Mouse (Mus musculus) heart, embryonic 10.5 days (tissue): Measurements from ENCODE around the gene Inhbe. TPM values are rescaled to one million over a fixed set of nuclear protein-coding genes. Genes with fewer than 3 reads are reported as not detected.

Experiments
- DNase-seq: peaks from one replicate; pipeline ENCODE4 v3.0.0-alpha.2; 2017; ENCODE audit warnings: low spot score
- H3K27ac ChIP-seq: fragments of 300-500 bp; sonication (generic); 2 replicates; pipeline ENCODE4 v1.5.1; 2016; ENCODE audit warnings: mild to moderate bottlenecking
- H3K27me3 ChIP-seq: fragments of 300-500 bp; sonication (generic); 2 replicates; pipeline ENCODE4 v1.6.1; 2016; ENCODE audit warnings: mild to moderate bottlenecking; ENCODE audit not compliant: poor library complexity, insufficient read depth, severe bottlenecking
- H3K36me3 ChIP-seq: fragments of 300-500 bp; sonication (generic); 2 replicates; pipeline ENCODE4 v1.6.1; 2016; ENCODE audit warnings: mild to moderate bottlenecking, moderate library complexity
- H3K4me1 ChIP-seq: fragments of 300-500 bp; sonication (generic); 2 replicates; pipeline ENCODE4 v1.6.1; 2016; ENCODE audit warnings: mild to moderate bottlenecking
- H3K4me3 ChIP-seq: fragments of 300-500 bp; sonication (generic); 2 replicates; pipeline ENCODE4 v1.5.1; 2016; ENCODE audit warnings: mild to moderate bottlenecking, moderate library complexity
- H3K9me3 ChIP-seq: fragments of 300-500 bp; sonication (generic); 2 replicates; pipeline ENCODE4 v1.6.1; 2016; ENCODE audit warnings: mild to moderate bottlenecking, moderate library complexity
- WGBS: fragments of 180-500 bp; shearing (Covaris S2); methylation state at CpG from one replicate; pipeline ENCODE4 v1.1.7; 2016; 5-methylcytosine and 5-hydroxymethylcytosine counted together
- polyA plus RNA-seq: library from polyadenylated mRNA; unstranded; fragments of >200 nt; fragmentation: Nextera tagmentation; extraction: Ambion mirVana; gene quantifications from 2 replicates; pipeline ENCODE4 v1.2.1, GENCODE M21; 2016

Inhbe gene
- polyA plus RNA-seq, 1 experiment from 2014 or later = not detected

DNA sequence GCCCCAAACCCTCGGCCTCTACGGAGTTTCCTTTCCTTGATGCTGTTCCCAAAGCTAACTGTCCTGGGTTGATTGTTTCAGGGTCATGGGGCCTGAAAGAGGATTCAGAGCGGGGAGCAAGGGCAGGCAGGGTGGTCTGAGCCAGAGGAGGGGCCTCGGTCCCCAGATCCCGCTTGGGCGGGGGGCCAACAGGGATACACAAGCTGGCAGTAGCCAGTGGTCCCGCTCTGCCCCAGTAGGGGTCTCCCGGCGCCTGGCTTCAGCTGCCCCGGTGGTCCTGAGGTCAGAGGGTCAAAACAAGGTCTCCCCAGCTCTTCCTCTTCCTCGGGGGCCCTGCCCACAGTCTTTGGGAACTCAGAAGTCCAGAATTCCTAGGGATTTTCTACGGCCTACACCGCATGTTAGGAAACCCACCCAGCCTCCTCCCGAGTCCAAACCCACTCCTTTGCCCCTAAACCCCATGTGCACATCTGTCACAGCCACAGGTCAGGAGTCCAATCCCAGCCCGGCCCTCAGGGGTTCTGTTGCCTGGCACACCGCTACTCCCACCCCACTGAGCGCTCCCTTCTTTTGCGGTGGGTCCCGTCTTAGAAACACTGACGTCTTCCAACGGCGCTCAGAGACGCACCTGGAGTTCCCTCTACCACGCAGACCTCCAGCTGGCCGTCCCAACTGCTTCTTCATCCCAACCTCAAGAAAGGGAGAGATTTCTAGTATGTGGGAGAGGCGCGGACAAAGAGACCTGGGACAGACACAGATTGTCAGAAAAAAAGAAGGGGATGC is 13.4 kb downstream of the Inhbe start:
- H3K27me3 ChIP-seq = peaks cover 46% of the 10 kb centered on the region
- WGBS = 1% methylated on average over 27 of the region's 27 CpGs

DNA sequence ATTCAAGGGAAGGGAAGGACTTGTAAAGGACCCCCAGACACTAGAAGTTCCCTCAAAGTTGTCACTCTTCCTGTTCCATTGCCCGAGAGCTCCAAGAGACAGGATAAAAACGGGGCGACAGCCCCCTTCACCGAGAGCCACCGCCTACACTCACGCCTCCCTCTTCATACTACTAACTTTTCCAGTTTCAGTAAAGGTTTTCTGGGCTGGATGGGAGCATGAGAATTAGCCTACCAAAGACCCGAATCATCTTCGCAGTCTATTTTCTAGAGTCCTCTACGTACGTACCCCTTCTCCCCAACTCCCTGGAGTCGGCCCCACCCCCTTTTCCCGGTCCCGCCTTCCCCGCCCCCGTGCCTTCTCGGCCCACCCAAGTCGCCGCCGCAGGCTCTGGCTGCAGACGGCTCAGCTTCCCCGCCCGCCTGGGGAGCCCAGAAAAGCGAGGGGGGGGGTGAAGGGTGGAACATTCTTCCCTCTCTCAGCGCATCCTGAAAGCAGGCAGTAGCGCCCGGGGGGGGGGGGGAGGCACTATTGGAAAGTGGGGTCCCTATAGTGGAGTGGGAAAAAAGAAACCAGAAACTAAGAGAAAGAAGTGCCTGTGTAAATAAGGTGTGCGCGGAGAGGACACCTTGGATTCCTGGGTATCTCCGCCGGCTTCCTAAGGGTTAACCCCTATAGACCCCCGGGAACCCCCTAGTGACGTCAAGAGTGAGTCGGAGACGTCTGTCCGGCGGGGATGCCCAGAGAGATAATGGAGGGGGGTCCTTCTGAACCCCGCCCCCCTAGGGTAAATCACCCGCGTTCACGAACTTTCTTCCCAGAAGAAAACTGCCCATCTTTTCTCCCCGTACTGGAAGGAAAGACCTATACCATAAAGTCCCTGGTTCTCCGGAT is 14.3 kb downstream of the Inhbe start:
- Histone ChIP-seq H3K36me3 (no peaks in the 10 kb centered on the region), H3K9me3 (no peaks in the 10 kb centered on the region), H3K4me1 (peaks cover 37% of the 10 kb centered on the region), H3K4me3 (peak overlapping the region; percentile 65), H3K27ac (peak overlapping the region; percentile 79), H3K27me3 (peaks cover 46% of the 10 kb centered on the region)
- under 1% methylated on average over 41 of the region's 42 CpGs for WGBS
- DNase-seq = no peak

More for the DNA sequence above, 13.4 kb downstream of the Inhbe start:
- peaks cover 37% of the 10 kb centered on the region for H3K4me1 ChIP-seq
- no peaks in the 10 kb centered on the region for H3K36me3 ChIP-seq
- H3K9me3 ChIP-seq = no peaks in the 10 kb centered on the region
- DNase-seq = no peak
- peak overlapping the region; percentile 79 for H3K27ac ChIP-seq
- H3K4me3 ChIP-seq = peak overlapping the region; percentile 65

DNA sequence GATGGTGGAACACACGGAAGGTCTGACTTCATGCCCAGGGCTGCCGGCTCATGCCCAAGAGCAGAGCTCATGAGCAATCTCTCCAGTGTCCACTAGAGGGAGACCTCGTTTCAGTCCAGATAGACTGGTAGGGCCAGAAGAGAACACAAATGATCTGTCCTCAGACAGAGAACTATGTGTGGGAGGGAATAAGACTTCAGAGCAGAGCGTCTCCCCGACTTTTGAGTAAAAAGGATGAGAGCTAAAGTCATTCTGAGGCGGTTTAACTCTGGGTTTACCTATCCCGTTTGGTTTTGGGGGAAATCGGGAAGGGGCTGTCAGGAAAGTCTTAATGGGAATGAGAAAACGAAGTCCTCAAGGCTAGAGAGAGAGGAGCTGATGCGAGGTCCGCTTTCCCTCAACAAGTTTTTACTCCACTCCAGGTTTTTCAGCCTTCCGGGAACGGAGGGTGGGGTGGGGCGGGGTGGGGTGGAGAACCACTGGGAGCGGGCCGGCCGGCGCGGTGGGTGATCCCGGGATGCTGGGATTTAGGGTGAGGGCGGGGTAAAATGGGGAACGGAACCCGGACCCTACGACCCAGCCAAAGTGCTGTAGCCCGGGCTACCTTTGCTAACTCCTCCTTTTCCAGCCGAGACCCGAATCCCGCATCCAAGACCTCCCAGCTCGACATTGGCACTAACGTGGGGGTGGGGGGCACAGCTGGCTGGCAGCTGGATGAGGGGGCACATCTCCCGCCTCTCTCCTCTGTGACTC is 15.1 kb downstream of the Inhbe start:
- peaks cover 37% of the 10 kb centered on the region for H3K4me1 ChIP-seq
- 0 out of 2 replicates have a peak, but pooled peaks cover 1% of the 10 kb centered on the region for H3K36me3 ChIP-seq
- H3K27ac ChIP-seq = peak overlapping the region; percentile 79
- no peaks in the 10 kb centered on the region for H3K9me3 ChIP-seq
- peak; percentile 90 for DNase-seq
- H3K27me3 ChIP-seq = peaks cover 46% of the 10 kb centered on the region
- WGBS = under 1% methylated on average over 31 of the region's 31 CpGs
- peak overlapping the region; percentile 65 for H3K4me3 ChIP-seq

DNA sequence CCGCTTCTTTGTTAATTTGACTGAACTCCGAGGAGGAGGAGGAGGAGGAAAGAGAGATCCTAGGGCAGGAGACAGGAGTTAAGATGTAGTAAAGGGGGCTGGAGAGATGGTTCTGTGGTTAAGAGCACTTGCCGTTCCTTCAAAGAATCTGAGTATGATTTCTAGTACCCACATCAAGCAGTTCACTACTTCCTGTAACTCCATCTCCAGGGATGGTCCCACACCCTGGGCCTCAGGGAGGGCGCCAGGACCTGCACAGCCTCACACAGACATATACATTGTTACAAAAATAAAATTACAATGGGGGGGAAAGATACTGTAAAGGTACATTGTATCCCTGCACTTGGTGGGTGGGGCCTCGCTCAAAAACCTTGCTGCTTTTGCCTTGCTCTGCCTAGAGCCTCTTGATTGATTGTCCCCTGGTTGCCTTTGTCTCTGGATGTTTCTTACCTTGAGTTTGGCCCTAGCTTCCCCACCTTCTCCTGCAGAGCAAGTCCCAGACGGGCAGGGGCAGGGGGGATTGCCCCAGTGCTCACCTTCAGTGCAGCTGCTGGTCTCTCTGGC is 16.6 kb downstream of the Inhbe start:
- Histone ChIP-seq H3K4me3 (no peak overlapping the region), H3K27me3 (peaks cover 46% of the 10 kb centered on the region), H3K4me1 (peaks cover 38% of the 10 kb centered on the region), H3K9me3 (no peaks in the 10 kb centered on the region), H3K36me3 (0 out of 2 replicates have a peak, but pooled peaks cover 8% of the 10 kb centered on the region), H3K27ac (no peak overlapping the region)
- WGBS = 80% methylated on average over 6 of the region's 6 CpGs
- no peak for DNase-seq

DNA sequence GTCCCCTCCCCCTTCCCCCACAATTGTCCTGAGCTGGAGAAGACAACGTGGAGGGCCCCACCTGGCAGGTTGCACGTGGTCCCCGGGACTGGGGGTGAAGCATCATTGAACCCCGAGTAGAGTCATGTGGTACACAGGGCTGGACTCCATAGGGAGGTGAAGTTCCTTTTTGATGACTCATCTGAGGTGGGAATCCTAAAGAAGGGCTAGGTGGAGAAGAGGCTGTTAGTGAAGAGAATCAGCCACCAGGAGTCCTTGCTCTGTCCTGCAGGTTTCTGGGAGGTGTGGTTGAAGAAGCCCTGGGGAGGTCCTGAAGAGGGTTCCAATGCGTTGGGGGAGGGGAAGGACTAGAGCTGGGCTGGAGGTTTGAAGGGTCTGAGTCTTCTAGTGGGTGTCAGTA is 17.3 kb downstream of the Inhbe start:
- DNase-seq = no peak
- peaks cover 36% of the 10 kb centered on the region for H3K4me1 ChIP-seq
- 62% methylated on average over 5 of the region's 5 CpGs for WGBS
- H3K27ac ChIP-seq = no peak overlapping the region; the same call in 1 of the 2 replicates
- H3K27me3 ChIP-seq = peaks cover 52% of the 10 kb centered on the region
- H3K4me3 ChIP-seq = no peak overlapping the region
- H3K9me3 ChIP-seq = no peaks in the 10 kb centered on the region
- H3K36me3 ChIP-seq = 0 out of 2 replicates have a peak, but pooled peaks cover 8% of the 10 kb centered on the region

DNA sequence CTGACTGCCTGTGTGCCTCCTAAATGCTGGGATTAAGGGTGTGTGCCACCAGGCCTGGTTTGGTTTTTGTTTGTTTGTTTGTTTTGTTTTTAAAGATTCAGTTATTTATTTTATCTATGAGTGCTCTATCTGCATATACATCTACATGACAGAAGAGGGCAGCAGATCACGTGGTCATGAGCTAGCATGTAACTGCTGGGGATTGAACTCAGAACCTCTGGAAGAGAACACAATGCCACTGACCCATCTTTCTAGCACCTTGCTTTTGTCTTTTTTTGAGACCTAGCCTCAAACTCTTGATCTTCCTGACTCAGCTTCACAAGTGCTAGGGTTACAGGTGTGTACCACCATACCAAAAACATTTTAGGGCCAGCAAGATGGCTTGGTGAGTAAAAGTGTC is 18.9 kb downstream of the Inhbe start:
- H3K36me3 ChIP-seq = 0 out of 2 replicates have a peak, but pooled peaks cover 8% of the 10 kb centered on the region
- no peak overlapping the region for H3K4me3 ChIP-seq
- no peak overlapping the region for H3K27ac ChIP-seq
- peaks cover 19% of the 10 kb centered on the region for H3K4me1 ChIP-seq
- no peak for DNase-seq
- H3K27me3 ChIP-seq = peaks cover 54% of the 10 kb centered on the region
- no peaks in the 10 kb centered on the region for H3K9me3 ChIP-seq
- 79% methylated on average over 1 of the region's 1 CpGs for WGBS

DNA sequence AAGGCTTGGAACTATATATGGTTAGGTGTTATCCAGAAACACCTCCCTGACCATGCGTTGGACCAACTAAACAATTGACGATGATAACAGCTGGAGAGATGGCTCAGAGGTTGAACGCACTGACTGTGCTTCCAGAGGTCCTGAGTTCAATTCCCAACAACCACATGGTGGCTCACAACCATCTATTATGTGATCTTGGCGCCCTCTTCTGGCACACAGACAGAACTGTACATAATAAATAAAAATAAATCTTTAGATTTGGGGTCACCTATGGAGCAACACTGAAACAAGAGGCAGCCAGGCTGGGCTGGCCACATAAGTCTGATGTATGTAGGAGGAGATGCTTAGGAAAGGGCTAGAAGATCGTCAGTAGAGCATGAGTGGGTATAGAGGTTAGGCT is 21.1 kb downstream of the Inhbe start:
- H3K9me3 ChIP-seq = no peaks in the 10 kb centered on the region
- no peak overlapping the region for H3K4me3 ChIP-seq
- 54% methylated on average over 5 of the region's 5 CpGs for WGBS
- no peak overlapping the region for H3K27ac ChIP-seq
- H3K4me1 ChIP-seq = peaks cover 5% of the 10 kb centered on the region
- no peak for DNase-seq
- H3K36me3 ChIP-seq = 0 out of 2 replicates have a peak, but pooled peaks cover 8% of the 10 kb centered on the region
- peaks cover 63% of the 10 kb centered on the region for H3K27me3 ChIP-seq

DNA sequence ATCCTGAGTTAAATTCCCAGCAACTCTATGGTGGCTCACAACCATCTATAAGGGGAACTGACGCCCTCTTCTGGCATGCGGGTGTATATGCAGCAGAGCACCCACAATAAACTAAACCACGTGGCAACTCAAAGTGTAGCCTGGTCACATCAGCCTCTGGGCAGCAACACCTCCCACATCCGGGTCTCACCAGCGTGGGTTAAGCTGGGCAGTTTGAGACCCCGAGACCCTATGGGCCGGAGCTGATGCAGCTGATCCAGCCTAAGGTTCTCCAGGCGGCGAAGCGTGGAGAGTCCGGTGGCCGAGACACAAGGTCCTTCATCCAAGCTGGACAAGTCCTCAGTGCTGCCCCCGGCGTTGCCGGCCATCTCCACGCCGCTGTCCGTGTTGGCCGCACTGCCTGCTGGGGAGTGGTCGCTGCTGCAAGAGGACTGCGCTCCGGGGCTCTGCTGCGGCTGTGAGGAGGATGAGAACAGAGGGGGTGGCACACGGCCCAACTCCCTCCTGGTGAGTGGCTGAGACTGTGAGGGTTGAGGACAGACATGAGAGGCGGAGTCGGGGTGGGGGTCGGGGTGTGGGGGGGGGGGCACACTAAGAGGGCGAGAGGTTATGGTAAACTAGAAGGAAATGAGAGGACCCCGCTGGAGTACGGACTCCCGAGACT is 21.9 kb downstream of the Inhbe start:
- Histone ChIP-seq H3K27me3 (peaks cover 63% of the 10 kb centered on the region), H3K4me3 (peak overlapping the region; percentile 50), H3K36me3 (0 out of 2 replicates have a peak, but pooled peaks cover 8% of the 10 kb centered on the region), H3K9me3 (no peaks in the 10 kb centered on the region), H3K27ac (peak overlapping the region; percentile 59; the same call in 1 of the 2 replicates), H3K4me1 (peaks cover 5% of the 10 kb centered on the region)
- WGBS = 32% methylated on average over 31 of the region's 31 CpGs
- DNase-seq = no peak

DNA sequence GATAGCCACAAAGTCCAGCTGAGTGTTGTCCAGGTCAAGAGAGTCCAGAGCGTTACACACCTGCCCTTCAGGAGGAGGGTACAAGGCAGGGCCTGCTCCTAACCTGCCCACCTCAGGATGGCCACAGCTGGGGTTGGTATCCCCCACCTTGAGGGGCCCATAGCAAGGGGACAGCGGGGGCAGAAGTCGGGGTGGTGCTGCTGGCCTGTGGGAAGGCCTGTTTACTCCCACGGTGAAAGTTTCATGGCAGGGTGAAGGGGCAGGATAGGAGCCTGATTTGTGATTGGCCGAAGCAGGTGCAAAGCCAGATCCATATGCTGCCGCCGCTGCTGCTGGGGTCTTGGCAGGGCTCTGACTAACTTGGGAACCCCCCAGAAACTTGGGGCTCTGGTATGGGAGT is 24.0 kb downstream of the Inhbe start:
- DNase-seq = no peak
- H3K27me3 ChIP-seq = peaks cover 74% of the 10 kb centered on the region
- peaks cover 23% of the 10 kb centered on the region for H3K4me1 ChIP-seq
- 0 out of 2 replicates have a peak, but pooled peaks cover 8% of the 10 kb centered on the region for H3K36me3 ChIP-seq
- H3K27ac ChIP-seq = no peak overlapping the region
- 69% methylated on average over 7 of the region's 7 CpGs for WGBS
- no peaks in the 10 kb centered on the region for H3K9me3 ChIP-seq
- H3K4me3 ChIP-seq = no peak overlapping the region

DNA sequence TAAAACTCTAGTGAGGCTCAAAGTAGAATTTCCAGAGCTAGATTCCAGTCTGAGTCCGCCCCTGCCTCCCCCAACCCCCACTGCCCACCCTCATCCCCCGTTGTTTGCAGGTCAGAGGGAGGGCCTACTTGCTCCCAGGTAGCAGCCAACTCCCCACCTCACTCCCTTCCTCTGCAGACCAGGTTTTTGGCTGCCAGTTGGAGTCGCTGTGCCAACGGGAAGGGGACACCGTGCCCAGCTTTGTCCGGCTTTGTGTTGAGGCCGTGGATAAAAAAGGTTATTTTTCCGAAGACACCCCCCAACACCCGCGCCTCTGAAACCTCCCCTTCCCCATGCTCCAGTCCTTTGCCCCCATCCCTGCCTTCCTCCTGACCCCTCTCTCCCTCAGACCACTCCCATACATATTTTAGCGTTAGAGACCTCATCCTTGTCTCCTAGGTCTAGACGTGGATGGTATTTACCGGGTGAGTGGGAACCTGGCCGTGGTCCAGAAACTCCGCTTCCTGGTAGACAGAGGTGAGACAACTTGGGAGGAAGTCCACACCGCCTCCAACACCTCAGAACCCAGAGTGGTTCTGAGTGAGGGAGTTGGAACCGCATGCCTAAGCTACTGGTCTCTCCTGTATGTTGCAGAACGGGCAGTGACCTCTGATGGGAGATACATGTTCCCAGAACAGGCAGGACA is 26.6 kb downstream of the Inhbe start:
- H3K4me3 ChIP-seq = no peak overlapping the region
- no peaks in the 10 kb centered on the region for H3K9me3 ChIP-seq
- 43% methylated on average over 18 of the region's 18 CpGs for WGBS
- H3K36me3 ChIP-seq = no peaks in the 10 kb centered on the region
- H3K27ac ChIP-seq = no peak overlapping the region
- H3K27me3 ChIP-seq = peaks cover 100% of the 10 kb centered on the region
- DNase-seq = no peak
- peaks cover 28% of the 10 kb centered on the region for H3K4me1 ChIP-seq

DNA sequence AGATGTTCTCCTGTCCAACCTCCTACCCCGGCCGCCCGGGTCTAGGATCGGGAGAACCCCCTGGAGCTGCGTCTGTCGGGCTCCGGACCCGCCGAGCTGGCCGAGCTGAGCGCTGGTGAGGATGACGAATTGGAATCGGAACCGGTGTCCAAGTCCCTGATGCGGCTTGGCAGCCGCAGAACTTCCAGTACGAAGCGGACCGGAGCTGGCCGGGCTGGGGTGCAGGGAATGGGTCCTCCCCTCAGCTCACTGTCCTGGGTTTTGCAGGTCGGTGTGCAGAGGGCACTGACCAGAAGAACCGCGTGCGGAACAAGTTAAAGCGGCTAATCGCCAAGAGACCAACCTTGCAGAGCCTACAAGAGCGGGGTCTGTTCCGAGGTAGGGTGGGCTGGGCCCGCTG is 27.4 kb downstream of the Inhbe start:
- WGBS = 4% methylated on average over 29 of the region's 29 CpGs

More for the DNA sequence above, 27.4 kb downstream of the Inhbe start:
- H3K4me3 ChIP-seq = peak overlapping the region; percentile 66
- no peaks in the 10 kb centered on the region for H3K36me3 ChIP-seq
- no peak for DNase-seq
- H3K9me3 ChIP-seq = no peaks in the 10 kb centered on the region
- H3K27me3 ChIP-seq = peaks cover 100% of the 10 kb centered on the region
- peaks cover 29% of the 10 kb centered on the region for H3K4me1 ChIP-seq
- H3K27ac ChIP-seq = peak overlapping the region; percentile 62
